Mouse (Mus musculus) megakaryocyte-erythroid progenitor cell, adult 5-6 weeks (primary cell): ENCODE measurements around the gene Fktn. TPM values are rescaled to one million over a fixed set of nuclear protein-coding genes. Genes with fewer than 3 reads are reported as not detected.

Source experiments
- ATAC-seq: replicated peaks from 2 replicates; pipeline ENCODE4 v1.8.0; 2016; ENCODE audit warnings: mild to moderate bottlenecking, inconsistent platforms; ENCODE audit not compliant: severe bottlenecking, poor library complexity, low FRiP score, low TSS enrichment
- total RNA-seq, 2 experiments: library from RNA; stranded (forward) in 1 of 2; stranded (reverse) in 1 of 2; fragments of 200-1000, 215-1000 nt in 1 of 2; fragments of >200 nt in 1 of 2; fragmentation: Nextera tagmentation in 1 of 2; gene quantifications; 2 replicates each; pipeline ENCODE4 v1.2.3; 2014 to 2017

Gene Fktn
- total RNA-seq, 2 experiments from 2014 or later, result 5.8 to 9.9 TPM

DNA sequence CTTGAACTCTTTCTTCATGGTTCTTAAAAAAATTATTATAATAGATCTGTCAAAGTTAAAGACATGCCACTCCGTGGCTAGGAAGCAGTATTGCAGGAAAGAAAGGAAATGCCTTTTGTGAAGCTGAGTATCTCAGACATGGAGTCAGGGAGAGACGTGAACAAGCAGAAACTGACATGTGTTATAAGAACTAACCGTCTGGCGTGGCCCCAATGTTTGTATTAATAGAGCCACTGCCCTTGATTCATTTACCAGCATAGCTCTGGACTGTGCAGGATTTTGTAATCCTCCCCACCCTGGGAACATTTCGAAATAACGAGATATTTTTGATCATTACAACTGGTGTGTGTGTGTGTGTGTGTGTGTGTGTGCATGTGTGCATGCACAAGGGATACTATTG, 109.9 kb downstream of the Fktn start:
- ATAC-seq, result no peak

DNA sequence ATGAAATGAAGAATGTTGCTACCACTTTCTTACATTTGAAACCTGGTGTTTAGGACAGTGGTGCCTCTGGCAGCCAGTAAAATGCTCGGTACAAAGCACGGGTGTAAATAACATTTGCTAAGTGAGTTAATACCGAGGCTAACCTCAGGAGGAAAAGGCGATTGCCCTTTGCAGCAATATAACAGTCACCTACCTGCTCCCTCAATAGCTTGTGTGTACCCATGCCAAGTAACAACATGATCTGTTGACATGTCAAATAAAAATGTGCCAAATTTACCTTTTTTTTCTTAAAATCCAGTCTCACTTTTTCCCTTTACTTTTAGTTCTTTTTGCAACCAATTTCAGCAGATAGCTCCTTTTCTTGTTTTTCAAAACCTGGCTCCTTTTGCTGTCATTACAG, 111.0 kb downstream of the Fktn start:
- no peak for ATAC-seq

DNA sequence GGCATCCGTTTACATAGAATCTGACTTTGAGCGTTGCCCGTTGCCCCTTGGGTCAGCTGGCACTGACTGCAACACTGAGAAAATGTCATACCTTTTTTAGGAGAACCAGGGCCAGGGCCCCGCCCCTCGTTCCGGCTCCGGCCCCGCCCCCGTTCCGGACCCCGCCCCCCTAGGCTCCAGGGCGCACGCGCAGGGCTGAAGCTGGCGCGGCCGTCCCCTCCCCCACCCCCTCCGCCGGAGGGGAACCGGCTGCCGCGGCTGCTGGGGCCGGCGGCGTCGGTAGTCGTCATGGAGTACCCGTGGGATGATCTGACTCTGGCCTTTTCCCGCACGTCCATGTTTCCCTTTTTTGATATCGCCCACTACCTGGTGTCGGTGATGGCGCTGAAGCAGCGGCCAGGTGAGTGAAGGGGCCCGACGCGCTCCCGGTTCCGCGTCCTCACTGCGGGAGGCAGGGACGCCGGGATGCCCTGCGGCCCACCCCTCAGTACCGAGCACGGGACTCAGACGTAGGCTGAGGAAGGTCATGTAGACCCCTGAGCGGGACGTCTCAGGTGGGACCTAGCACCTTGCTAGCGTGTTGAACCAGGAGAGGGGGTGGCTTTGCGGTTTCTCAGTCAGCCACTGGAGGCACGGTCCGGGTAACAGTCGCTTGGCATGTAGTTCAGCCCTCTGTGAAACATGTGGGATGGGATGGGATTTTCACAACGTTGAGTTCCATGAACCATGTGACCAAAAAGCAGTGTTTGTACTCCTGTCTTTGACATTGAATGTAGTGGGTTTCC, 112.2 kb downstream of the Fktn start, which contains the start of gene Tmem38b:
TSS of gene Tmem38b (plus strand) at position 225 of the 785 bp plus-strand sequence.
- ATAC-seq, result peak; percentile 83

DNA sequence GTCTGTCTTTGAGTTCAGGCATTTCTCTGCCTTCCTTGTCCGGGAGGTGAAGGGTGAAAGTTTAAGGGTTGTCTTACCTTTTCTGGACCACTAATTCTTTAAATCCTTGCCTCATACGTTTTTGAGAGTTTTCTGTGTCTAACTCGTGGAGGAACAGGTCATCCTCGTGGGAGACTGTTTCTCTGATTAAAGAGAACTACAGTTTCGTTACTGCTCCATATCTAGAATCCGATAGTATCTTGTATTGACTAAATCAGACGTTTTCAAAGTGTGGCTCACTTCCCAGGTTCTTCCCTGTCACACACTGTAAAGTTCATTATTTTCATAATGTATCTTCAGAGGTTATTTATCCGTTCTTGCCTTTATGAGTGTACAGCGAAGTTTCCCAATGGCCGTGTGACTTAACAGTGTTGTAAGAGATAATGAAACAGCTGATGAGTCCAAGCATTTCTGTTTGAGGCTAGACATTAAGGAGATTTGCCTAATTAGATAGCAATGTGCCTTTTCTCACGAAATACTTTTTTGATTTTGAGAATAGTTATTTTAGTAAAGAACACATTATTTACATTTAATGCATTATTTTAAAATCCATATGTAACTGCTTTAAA, 112.9 kb downstream of the Fktn start:
- ATAC-seq, result peak; percentile 25; the same call in 1 of the 2 replicates

Other genes starting within 250 kb of the Fktn start
- 4.9 and 10.5 TPM in 2 replicates for gene Fsd1l, start 82.5 kb upstream of the Fktn start, total RNA-seq (2014; fragmentation: Nextera tagmentation)
- gene Fsd1l, start 82.5 kb upstream of the Fktn start, total RNA-seq (2017), result 4.3 and 9.9 TPM in 2 replicates
- gene Tal2, start 65.7 kb downstream of the Fktn start, total RNA-seq (2014; fragmentation: Nextera tagmentation), result not detected in 2 replicates
- 0.09 and 0.50 TPM in 2 replicates for gene Tal2, start 65.7 kb downstream of the Fktn start, total RNA-seq (2017)
- gene Tmem38b, start 112.0 kb downstream of the Fktn start, total RNA-seq (2014; fragmentation: Nextera tagmentation), result 2.3 and 3.4 TPM in 2 replicates
- 2.1 and 2.3 TPM in 2 replicates for gene Tmem38b, start 112.0 kb downstream of the Fktn start, total RNA-seq (2017)